Mouse (Mus musculus) C3H10T1/2 (cell line): Measurements from ENCODE around the gene Zfp708. TPM values are rescaled to one million over a fixed set of nuclear protein-coding genes. Genes with fewer than 3 reads are reported as not detected.

ENCODE experiments used
- polyA plus RNA-seq, 2 experiments: library from polyadenylated mRNA; unstranded; fragments of >200 nt; fragmentation: generic; extraction: Trizol; gene quantifications; one replicate each; pipeline ENCODE4 v1.2.1; 2012; ENCODE audit warnings: missing spikeins in 2 of 2

Zfp708 gene
- under 1 TPM in 1 of 2 experiments, not detected in 1; 0.21 TPM for polyA plus RNA-seq

DNA sequence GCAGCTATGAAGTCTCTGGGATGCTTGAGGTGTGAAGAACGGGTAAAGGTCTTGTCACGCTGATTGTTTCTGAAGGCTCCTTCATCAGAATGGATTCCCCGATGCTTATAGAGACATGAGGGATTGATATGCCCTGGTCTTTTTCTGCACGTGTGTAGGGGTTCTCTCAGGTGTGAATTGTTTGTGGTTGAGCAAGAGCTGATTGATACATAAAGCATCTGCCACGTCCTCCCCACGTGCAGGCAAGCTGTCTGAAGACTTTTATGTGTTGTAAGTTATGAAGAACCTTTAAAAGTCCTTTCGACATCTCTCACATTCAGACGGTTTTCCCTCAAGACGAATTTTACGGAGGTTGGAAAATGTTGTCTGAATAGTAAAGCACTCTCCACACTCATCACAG lies at the start of gene Zfp708:
Gene Zfp708, minus strand, starts transcription at position 101 of the 400 bp plus-strand sequence.

DNA sequence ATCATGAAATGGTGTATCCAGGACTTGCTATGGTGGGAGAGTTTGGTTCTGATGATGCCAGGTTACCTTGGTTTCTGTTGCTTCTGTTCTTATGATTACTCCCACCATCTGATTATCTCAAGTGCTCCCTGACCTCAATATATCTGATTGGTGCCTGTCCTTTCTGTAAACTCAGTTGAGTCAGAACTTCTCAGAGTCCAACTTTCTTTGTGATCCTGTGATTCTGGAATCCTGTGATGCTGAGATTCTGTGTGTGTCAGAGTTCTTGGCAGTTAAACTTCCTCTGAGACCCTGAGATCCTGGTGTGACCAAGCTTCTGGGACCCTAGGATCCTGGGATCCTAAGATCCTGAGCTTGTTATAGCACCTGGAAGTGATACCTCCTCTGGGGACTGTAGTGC lies 23.6 kb upstream of the Zfp708 start, which contains the start of gene Zfp759:
Gene Zfp759, plus strand, starts transcription at position 301 of the 400 bp plus-strand sequence.

DNA sequence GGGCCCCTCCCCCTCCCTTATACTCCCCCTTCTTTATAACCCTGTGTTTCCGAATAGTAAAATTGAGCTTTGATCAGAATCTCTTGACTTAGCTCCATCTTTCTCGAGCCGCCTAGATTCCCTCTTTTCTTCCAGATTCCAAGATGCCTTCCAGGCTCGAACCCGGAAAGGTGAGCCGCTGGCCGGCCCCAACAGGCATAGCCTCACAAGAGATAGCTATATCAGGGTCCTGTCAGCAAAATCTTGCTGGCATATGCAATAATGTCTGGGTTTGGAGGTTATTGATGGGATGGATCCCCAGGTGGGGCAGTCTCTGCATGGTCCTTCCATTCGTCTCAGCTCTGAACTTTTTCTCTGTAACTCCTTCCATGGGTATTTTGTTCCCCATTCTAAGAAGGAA lies 18.4 kb upstream of the Zfp708 start, which contains the start of gene Rslcan18:
Gene Rslcan18, minus strand, starts transcription at position 101 of the 400 bp plus-strand sequence.

DNA sequence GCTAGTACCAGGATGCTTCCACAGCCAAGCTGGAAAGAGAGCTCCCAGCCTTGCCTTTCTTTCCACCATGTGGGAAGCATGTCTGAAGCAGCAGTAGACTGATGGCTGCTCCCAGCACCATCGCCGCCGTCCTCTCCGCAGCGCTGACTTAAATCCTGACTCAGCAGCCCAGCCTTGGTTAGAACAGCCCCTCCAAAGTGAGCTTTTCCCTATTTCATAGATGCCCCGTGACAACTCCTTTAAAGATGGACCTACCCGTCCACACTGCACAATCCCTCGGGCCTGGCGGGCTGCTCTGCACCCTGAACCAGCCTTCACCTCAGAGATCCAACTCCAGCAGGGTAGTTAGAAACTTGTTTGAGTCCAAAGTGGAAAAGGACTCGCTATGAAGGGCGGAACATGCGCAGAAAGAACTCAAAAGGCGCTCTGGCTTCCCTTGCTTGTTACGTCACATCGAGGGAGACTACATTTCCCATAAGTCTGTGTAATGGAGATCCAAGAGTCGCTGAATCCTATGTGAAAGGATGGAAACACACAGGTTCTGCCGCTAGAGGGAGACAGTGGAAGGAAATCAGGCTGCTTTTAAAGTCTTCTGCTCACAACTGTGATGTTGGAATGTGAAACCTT lies 10.5 kb upstream of the Zfp708 start, which contains the start of gene Gm28557:
Gene Gm28557, minus strand, starts transcription at position 411 of the 627 bp plus-strand sequence.

DNA sequence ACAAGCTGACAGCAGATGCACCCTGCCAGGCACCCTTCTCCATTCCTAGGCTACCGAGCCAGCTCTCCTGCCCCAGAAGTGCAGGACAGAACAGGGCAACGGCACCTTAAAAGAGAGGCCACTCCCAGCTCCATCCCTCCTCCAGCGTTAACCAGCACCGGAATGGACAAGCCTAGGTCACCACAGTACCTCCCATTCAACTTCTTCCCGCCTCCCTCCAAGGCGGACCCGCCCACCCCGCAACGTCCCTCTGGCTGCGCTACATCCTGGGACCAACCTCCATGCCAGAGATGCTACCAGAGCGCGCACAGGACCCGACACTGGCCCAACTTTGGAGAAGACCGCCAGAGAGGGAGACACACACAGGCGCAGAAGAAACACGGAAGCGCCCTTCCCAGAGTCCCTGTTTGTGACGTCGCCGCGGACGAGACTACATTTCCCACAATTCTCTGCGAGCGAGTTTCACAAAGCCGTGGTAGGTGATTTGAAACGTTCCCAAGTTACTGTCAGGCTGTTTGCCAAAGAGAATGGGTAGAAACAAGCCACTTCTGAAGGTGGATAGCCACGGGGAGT lies 36.9 kb downstream of the Zfp708 start, which contains the start of gene Zfp712:
Gene Zfp712, minus strand, starts transcription at position 385 of the 573 bp plus-strand sequence.

Other genes with a start within 250 kb of the Zfp708 start
- under 1 TPM; 0.02 to 0.32 TPM for gene Gm10767, start 193.1 kb downstream of the Zfp708 start, polyA plus RNA-seq
- under 1 TPM in 1 of 2 experiments, not detected in 1; 0.13 TPM for gene Zfp712, start 36.8 kb downstream of the Zfp708 start, polyA plus RNA-seq
- 1 to 10 TPM in 1 of 2 experiments, under 1 TPM in 1; 0.44 to 1.9 TPM for gene Gm28557, start 10.6 kb upstream of the Zfp708 start, polyA plus RNA-seq
- gene Rslcan18, start 18.3 kb upstream of the Zfp708 start, polyA plus RNA-seq, result under 1 TPM; 0.01 to 0.15 TPM
- gene Zfp759, start 23.7 kb upstream of the Zfp708 start, polyA plus RNA-seq, result under 1 TPM; 0.04 to 0.74 TPM
- gene Rsl1, start 75.2 kb upstream of the Zfp708 start, polyA plus RNA-seq, result under 1 TPM; 0.05 to 0.79 TPM
- gene Zfp455, start 96.5 kb upstream of the Zfp708 start, polyA plus RNA-seq, result under 1 TPM in 1 of 2 experiments, not detected in 1; 0.31 TPM
- under 1 TPM; 0.01 to 0.17 TPM for gene Zfp458, start 180.5 kb upstream of the Zfp708 start, polyA plus RNA-seq
- under 1 TPM in 1 of 2 experiments, not detected in 1; 0.63 TPM for gene Zfp457, start 208.5 kb upstream of the Zfp708 start, polyA plus RNA-seq
- gene Zfp595, start 234.6 kb upstream of the Zfp708 start, polyA plus RNA-seq, result under 1 TPM; 0.06 to 0.68 TPM